Mouse (Mus musculus) G1E-ER4 (cell line): ENCODE measurements around the gene Fto. TPM values are rescaled to one million over a fixed set of nuclear protein-coding genes. Genes with fewer than 3 reads are reported as not detected.

Experiments
- GATA1 ChIP-seq: IDR thresholded peaks from one replicate; pipeline ENCODE4 v1.8.0; 2012; ENCODE audit warnings: low read length, inconsistent platforms
- polyA plus RNA-seq: library from polyadenylated mRNA; stranded (reverse); fragments of >175 nt; gene quantifications from 2 replicates; pipeline ENCODE4 v1.2.3, GENCODE M21; 2012

Fto gene
- polyA plus RNA-seq, 1 experiment = 9.6 TPM

DNA sequence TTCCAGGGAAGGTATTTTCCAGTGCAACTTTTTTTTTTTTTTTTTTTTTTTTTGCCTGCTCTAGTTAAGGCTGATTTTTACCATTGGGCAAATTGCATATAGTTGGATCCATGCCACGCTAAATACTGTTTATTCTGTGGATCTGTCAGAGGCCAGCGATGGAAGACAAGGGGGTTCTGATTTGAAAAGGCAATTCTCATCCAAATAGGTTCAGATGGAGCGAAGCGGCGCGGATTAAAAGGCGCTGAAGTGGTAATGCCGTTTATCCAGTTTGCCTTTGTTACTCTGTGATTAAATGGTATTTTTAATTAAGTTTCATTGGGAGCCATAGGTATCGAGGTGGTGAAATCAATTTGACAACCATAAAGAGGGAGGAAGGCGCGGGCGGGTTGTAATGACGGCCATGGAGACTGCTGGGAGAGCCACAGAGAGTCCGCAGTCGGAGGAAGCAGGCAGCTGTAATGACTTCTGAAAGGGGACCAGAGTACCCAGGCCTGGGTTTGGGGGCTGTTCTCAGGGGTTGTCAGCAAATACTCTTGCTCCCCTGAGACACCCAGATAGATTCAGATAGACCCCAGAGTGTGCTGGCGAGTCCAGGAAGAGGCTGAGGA, 356.2 kb downstream of the Fto start:
- TF ChIP-seq GATA1 = no peak

DNA sequence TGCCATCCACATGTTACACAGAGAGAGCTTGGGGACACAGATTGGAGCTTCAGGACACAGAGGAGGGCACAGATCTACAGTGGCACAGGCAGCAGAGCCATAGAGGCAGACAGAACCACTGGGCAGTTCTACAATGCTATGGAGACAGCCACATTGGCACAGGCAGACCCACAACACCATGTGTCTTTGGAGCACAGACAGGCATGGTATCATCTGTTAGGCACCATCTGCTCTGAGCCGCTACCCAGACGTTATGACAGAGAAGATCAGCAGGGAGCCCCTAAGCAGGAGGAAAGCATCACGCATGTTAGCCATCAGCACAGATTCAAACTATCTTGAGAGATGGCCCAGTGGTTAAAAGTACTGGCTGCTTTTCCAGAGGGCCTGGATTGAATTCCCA, 363.6 kb downstream of the Fto start:
- TF ChIP-seq GATA1 = no peak

DNA sequence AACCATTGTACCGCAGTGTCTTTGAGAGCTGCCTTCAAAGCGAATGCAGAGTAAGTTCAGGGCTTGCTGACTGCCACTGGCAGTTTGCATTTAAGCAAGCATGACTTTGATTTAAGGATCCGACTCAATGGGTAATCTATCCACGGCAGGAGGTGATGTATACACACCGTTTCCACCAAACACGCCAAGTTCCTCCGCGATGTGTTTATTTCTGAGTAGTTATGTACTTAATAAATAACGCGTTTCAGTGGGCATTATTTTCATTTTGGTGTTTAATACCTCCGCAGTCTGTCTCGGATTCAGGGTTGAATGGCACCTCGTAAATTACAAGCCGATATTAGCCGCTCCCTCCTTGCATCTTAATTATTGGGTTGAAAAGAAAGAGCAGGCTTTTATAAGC, 366.1 kb downstream of the Fto start:
- no peak for TF ChIP-seq GATA1

DNA sequence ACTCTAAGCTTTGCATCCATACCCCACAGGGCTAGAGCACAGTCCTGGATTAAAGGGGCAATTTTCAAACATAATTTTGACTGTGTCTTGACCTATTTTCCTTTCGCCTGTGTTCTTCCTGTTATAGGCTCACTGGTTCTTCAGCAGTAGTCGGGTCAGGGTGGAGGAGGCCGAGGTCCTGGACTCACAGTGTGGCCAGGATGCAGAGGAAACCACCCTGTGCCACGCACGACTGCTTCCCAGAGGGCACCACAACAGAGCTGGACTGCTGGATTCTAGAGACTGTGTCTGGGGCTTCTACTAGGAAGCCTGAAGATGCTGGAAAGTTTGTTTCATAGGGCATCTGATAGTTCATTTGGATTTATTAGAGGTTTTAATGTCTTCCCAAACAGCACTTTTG, 366.8 kb downstream of the Fto start:
- no peak for TF ChIP-seq GATA1

DNA sequence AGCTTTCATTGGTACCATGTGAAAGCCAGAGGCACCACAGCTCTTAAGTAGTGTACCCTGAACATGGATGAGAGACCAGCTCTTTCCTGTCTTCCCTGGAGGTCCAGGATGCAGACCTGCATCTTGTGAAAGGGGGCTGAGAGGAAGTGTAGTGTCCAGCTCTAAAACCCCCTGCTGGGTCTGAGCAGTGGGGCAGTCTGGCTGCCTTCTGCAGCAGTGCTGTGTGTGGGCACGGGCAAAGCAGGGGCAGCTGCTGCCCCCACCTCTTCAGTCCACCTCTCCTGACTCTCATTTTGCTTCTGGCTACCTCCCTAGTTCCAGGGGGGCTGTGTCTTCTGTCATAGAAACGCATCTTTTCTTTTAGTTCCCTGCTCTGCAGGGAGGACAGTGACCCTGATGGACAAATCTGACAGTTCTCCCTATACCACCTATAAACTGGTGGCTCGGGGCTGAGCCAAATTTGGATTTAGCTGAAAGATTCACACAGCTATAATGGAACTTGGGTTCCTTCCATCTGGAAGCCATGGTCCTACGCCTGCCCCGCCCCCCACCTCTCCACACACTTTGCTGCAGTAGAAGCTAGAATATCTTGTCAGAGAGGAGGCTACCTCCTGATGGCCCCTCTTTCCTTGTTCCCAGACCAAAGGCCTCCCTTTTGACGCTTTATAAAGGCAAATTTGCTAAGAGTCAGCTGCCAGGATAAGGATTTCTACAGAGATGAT, 371.4 kb downstream of the Fto start:
- no peak for TF ChIP-seq GATA1

DNA sequence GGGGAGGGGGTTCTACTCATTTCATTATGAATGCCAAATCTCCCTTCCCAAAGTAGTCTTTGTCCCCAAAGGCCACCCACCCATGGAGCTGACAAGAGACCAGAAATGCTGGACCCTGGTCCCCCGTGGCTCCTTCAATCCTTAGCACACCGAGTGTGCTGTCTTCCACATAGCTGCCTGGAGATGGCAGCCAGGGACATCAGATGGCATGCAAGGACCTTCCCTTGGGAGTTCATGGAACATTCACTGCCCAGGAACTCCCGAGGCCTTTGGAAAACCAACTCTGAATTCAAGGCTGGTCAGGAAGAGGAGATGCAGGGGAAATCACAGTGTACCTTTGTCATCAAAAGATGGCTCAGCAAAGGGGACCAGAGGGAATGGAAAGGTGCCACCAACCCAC, 372.1 kb downstream of the Fto start:
- TF ChIP-seq GATA1 = no peak

DNA sequence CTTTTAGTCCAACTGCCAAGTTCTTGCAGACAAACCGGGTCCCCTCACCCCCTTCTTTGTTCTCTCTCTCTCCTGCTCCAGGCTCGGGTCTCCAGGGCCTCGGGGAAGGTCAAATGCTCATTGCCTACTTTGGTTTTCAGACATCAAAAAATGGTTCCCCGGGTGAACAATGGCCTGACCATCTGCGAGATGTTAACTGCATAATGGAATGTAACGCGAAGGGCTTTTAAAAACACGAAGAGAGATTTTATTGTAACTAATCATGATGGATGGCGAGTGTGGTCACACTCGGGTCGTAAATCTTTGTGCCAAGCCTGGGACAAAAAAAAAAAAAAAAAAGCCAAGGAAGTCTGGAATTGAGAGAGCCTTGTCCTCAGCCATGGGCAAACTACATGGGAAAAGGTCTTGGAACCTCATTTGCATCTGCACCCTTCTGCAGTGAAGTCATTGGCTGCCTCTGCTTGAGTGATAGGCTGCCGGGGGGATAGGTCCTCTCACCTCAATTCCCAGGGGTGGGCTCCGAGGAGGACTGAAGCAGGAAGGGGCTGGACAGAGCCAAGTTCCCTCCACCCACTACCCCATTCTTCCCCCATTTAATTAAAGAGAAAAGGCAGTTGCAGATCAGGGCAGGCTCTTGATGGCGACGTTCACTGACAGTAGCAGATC, 378.9 kb downstream of the Fto start:
- no peak for TF ChIP-seq GATA1

DNA sequence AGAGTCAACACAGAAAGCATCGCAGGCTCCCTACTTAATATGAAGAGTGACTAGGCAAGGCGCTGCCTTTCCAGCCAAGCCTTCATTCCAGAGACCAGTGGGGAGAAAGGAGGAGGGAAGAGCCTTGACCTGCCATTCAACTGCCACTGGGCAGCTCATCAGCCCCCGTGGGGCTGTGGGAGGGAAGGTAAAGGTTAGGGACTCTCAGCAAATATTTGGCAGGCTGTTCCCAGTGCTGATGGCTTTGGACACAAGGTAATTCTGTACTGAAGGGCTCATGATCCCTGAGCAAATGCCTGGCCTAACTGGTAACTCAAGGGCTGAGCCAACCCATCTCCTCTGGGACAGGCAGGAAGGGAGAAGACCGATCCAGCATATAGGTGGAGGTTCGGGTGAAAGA, 393.2 kb downstream of the Fto start:
- TF ChIP-seq GATA1 = no peak

DNA sequence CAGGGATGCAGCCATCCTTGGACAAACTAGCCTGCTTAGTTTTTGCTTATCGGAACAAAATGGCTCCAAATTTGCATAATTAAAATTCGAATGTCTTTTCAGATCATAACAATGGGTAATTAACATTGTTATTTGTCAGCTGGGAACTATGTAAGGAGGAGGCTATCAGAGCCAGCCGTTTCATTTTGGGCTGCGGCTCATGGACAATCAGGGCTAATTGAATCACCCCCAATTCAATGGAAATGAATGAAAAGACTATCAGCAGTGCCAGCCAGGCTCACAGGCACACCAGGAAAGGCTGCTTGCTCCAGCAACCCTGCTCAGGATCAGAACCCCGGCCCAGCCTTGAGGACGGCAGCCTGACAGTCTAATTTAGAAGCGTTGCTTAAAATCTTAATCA, 395.3 kb downstream of the Fto start:
- no peak for TF ChIP-seq GATA1

DNA sequence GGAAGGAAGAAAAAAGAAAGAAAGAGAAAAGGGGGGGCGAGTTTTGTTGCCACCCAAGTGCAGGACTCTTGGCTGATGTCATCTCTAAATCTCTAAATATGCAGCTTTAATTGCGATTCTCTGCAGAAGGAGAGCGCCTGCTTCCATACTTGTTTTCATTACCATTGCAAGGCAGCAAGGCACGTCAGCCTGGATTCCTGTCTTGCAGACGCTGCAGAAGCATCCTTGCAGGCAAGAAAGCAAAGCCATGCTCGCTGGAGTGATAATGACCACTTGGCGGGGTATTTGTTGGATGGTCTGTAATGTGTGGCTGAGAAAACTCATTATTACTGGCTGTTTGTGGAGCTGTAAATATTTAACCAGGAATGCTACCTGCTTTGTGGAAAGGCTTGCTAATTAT, 396.4 kb downstream of the Fto start:
- no peak for TF ChIP-seq GATA1

DNA sequence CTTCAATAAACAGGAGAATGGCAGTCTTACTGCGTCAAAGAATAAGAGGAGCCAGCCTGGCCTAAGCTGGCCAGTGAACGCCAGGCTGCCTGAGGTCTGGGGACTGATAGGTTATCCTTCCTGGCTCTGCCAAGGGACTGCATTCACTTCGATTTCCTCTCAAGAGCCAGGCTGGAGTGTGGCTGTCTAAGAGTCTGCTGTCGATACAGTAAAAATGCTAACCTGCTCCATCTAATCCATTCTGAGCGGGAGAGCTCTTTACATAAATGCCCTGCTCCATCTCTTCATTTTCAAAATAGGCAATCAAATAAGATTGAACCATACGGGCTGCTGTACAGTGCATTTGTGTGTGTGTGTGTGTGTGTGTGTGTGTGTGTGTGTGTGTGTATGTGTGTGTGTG, 397.9 kb downstream of the Fto start:
- TF ChIP-seq GATA1 = no peak

DNA sequence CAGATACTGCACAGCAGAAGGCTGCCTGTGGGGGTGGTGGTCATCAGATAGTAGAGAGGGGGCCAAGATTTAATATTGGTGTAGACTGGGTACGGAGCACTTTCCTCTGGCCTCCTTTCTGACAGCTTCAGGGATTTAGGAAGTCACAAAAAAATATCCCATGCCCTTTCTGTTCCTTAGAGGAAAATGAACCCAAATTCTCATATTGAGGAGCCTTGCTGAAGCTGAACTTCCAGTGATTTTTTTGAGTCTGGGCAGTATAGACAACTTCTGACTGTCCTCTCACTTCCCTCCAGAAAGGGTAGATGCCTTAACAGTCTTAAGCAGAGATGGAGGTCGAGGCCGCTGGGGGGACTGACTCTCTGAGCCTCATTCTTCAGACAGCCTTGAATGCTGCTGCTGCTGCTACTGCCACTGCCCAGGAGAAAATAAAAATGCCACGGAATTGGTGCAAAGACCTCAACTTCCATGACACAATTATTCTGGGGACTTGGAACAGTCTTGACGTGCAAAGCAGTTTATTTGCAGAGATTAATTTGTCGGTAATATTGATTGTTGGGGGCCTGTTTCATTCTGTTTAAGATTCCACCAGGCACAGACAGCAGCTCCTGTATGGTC, 398.8 kb downstream of the Fto start:
- TF ChIP-seq GATA1 = no peak

DNA sequence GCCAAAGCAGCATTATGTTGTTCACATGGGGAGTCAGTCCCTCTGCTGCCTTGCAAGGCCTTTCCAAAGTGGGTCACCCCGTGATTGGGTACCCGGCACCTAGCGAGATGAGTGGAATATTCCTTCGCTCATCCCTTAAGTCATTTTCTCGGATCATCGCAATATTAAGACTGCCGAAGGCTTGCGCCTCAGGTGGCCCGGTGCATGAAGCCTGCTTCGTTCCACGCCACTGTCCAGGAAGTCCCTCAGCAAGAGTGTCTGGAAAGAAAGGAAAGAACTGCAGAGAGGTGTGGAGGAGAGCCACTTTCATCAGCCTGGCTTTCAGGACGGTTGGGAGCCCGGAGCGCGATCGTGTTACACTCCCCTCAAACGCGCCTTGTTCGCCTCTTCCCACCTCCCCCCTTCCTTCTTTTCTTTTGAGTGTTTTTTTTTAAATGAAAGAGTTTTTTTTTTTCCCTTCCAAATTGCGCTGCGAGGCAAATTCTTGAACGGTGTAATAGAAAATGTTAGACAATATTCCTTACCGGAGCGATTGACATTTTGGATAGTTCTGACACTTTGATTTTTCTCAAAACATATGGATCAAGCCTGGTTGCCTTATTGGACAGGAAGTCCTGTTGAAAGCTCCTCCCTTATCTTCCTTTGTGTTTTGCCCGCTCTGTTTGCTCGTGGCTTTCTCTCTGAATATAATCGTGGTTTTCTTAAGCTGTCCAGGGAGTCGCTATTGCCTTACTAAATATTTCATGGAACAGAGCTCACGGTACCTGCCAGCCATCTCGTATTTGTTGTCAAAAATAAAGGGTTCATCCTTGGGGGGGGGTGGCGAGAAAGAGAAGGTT, 399.6 kb downstream of the Fto start:
- TF ChIP-seq GATA1 = no peak

DNA sequence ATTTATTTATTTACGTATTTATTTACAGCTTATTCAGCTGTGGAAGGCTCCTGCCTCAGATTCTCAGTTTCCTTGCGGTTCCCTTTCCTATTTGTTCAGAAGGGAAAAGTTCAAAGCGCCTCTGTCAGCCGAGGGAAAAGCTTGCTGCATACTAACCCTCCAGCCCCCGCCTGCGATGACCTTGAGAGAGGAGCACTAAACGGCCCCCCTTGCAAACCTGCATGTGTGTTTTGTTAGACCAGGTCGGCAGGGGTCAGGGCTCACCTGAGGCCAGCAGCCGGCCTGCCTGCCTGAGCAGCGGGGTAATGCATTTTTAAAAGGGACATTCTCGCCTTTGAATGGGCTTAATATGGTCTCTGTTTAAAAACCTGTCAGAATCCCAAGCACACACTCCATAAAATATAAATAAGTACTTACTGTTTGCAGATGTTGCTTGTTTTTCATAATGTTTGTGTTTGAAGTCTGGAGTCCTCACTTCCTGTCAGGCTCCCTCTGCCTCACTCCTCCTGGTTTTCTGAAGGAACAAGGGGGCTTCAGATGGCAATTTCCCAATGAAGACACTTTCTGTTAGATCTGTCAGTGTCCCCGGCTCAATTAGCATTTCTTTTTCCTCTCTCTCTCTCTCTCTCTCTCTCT, 400.5 kb downstream of the Fto start:
- no peak for TF ChIP-seq GATA1

DNA sequence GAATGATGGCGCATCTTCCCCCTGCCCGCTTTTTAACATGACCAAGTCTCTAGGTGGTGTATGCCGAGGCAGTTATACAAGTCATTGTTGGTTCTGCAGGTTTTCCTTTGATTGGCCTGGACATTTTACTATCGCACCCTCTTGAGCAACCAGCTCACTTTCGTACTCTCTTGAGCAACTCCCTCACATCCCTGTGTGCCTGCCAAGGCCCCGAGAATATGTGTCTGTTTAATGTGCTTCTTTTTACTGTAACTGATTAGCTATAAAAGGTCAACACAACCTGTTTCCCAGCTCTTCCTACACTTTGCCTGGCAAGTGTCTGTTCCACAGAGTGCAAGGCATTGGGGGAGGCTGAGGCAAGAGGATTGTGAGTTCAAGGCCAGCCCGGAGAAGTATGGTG, 401.4 kb downstream of the Fto start:
- TF ChIP-seq GATA1 = no peak
